Mouse (Mus musculus) lung, postnatal 0 days (tissue): ENCODE measurements around the gene Asb11. TPM values are rescaled to one million over a fixed set of nuclear protein-coding genes. Genes with fewer than 3 reads are reported as not detected.
A peak's percentile ranks its signal among the peaks of the same experiment; 100 is the strongest.

ENCODE experiments used
- ATAC-seq: fragments of 200-750 bp; cut with Nextera tagmentation; 2 replicates; pipeline ENCODE4 v1.8.0; 2017; ENCODE audit warnings: moderate library complexity
- DNase-seq: peaks from one replicate; pipeline ENCODE4 v3.0.0-alpha.2; 2016; ENCODE audit warnings: low spot score
- H3K27ac ChIP-seq: fragments of 300-500 bp; sonication (generic); 2 replicates; pipeline ENCODE4 v1.5.1; 2014; ENCODE audit warnings: antibody characterized with exemption, mild to moderate bottlenecking, low read length, mixed read lengths
- H3K27me3 ChIP-seq: fragments of 300-500 bp; sonication (generic); replicated peaks from 2 replicates; pipeline ENCODE4 v1.6.1; 2014; ENCODE audit warnings: low read length, mixed read lengths; ENCODE audit not compliant: insufficient read depth
- H3K36me3 ChIP-seq: fragments of 300-500 bp; sonication (generic); 2 replicates; pipeline ENCODE4 v1.6.1; 2014; ENCODE audit warnings: low read length, mixed read lengths; ENCODE audit not compliant: insufficient read depth
- H3K4me1 ChIP-seq: fragments of 300-500 bp; sonication (generic); 2 replicates; pipeline ENCODE4 v1.6.1; 2014; ENCODE audit warnings: antibody characterized with exemption, low read depth, low read length, mixed read lengths; ENCODE audit not compliant: insufficient read depth
- H3K4me2 ChIP-seq: fragments of 300-500 bp; sonication (generic); replicated peaks from 2 replicates; pipeline ENCODE4 v1.6.1; 2014; ENCODE audit warnings: low read depth, mild to moderate bottlenecking, low read length, moderate library complexity, mixed read lengths
- H3K4me3 ChIP-seq: fragments of 300-500 bp; sonication (generic); 2 replicates; pipeline ENCODE4 v1.5.1; 2014; ENCODE audit warnings: low read depth, low read length
- H3K9ac ChIP-seq: fragments of 300-500 bp; sonication (generic); replicated peaks from 2 replicates; pipeline ENCODE4 v1.6.1; 2014; ENCODE audit warnings: low read depth, mild to moderate bottlenecking
- H3K9me3 ChIP-seq: fragments of 300-500 bp; sonication (generic); 2 replicates; pipeline ENCODE4 v1.6.1; 2016; ENCODE audit warnings: low read length, mixed read lengths
- CTCF ChIP-seq: IDR thresholded peaks from 2 replicates; pipeline ENCODE4 v1.5.1; 2016; ENCODE audit warnings: antibody characterized with exemption, mild to moderate bottlenecking
- EP300 ChIP-seq: IDR thresholded peaks from 2 replicates; pipeline ENCODE4 v1.6.1; 2016; ENCODE audit warnings: antibody characterized with exemption, mild to moderate bottlenecking, control low read depth
- WGBS: fragments of 180-500 bp; shearing (Covaris S2); extraction: QIAGEN DNeasy Blood & Tissue Kit; methylation state at CpG from one replicate; pipeline ENCODE4 v1.1.7; 2014; 5-methylcytosine and 5-hydroxymethylcytosine counted together
- polyA plus RNA-seq: library from polyadenylated mRNA; unstranded; fragments of >200 nt; fragmentation: Nextera tagmentation; extraction: Ambion mirVana; gene quantifications from 2 replicates; pipeline ENCODE4 v1.2.1, GENCODE M21; 2015

Asb11 gene
- polyA plus RNA-seq, 1 experiment from 2014 or later: 1.3 TPM

- H3K27me3 ChIP-seq: no peaks in the 10 kb centered on the region
- no peak for ATAC-seq
- H3K9ac ChIP-seq: no peak overlapping the region
- no peak for TF ChIP-seq CTCF
- no peak for TF ChIP-seq EP300
- H3K4me3 ChIP-seq: no peak overlapping the region
- no peaks in the 10 kb centered on the region for H3K4me1 ChIP-seq
- no peak overlapping the region for H3K27ac ChIP-seq
- 70% methylated on average over 2 of the region's 2 CpGs for WGBS
- no peaks in the 10 kb centered on the region for H3K9me3 ChIP-seq
- no peak for DNase-seq
- H3K4me2 ChIP-seq: no peak overlapping the region
- no peaks in the 10 kb centered on the region for H3K36me3 ChIP-seq
Observed at GRCm38 (mm10) chrX:164447682-164448071, 10.9 kb downstream of the Asb11 start.

GRCm38 (mm10) chrX:164449201-164449600, 12.4 kb downstream of the Asb11 start:
- H3K9ac ChIP-seq: no peak overlapping the region
- ATAC-seq: no peak
- peak; percentile 73 for DNase-seq
- H3K4me3 ChIP-seq: no peak overlapping the region
- H3K27me3 ChIP-seq: no peaks in the 10 kb centered on the region
- TF ChIP-seq CTCF (peak; percentile 59), EP300 (no peak)
- H3K4me2 ChIP-seq: no peak overlapping the region
- 17% methylated on average over 3 of the region's 3 CpGs for WGBS
- no peaks in the 10 kb centered on the region for H3K9me3 ChIP-seq
- no peaks in the 10 kb centered on the region for H3K36me3 ChIP-seq
- no peak overlapping the region for H3K27ac ChIP-seq
- no peaks in the 10 kb centered on the region for H3K4me1 ChIP-seq

- H3K4me1 ChIP-seq: no peaks in the 10 kb centered on the region
- H3K9ac ChIP-seq: no peak overlapping the region
- H3K4me3 ChIP-seq: no peak overlapping the region
- 48% methylated on average over 6 of the region's 6 CpGs for WGBS
- no peak overlapping the region for H3K27ac ChIP-seq
- ATAC-seq: no peak
- no peaks in the 10 kb centered on the region for H3K27me3 ChIP-seq
- no peak overlapping the region for H3K4me2 ChIP-seq
- H3K36me3 ChIP-seq: no peaks in the 10 kb centered on the region
- TF ChIP-seq CTCF: peak; percentile 25; the same call in 1 of the 2 replicates
- TF ChIP-seq EP300: no peak
- no peak for DNase-seq
- no peaks in the 10 kb centered on the region for H3K9me3 ChIP-seq
Observed at GRCm38 (mm10) chrX:164459205-164459878, 22.5 kb downstream of the Asb11 start.

- no peak overlapping the region for H3K4me2 ChIP-seq
- no peak overlapping the region for H3K27ac ChIP-seq
- H3K4me3 ChIP-seq: no peak overlapping the region
- no peak for DNase-seq
- H3K9ac ChIP-seq: no peak overlapping the region
- no peak for TF ChIP-seq EP300
- no peak for TF ChIP-seq CTCF
- no peaks in the 10 kb centered on the region for H3K9me3 ChIP-seq
- H3K36me3 ChIP-seq: no peaks in the 10 kb centered on the region
- ATAC-seq: no peak
- H3K4me1 ChIP-seq: no peaks in the 10 kb centered on the region
- 59% methylated on average over 2 of the region's 2 CpGs for WGBS
- H3K27me3 ChIP-seq: no peaks in the 10 kb centered on the region
Observed at GRCm38 (mm10) chrX:164502258-164502657, 65.5 kb downstream of the Asb11 start.

- Histone ChIP-seq H3K36me3 (no peaks in the 10 kb centered on the region), H3K4me3 (no peak within 1 kb of the TSS), H3K4me2 (no peak within 1 kb of the TSS), H3K9ac (no peak within 1 kb of the TSS), H3K27ac (no peak within 1 kb of the TSS), H3K9me3 (no peaks in the 10 kb centered on the region), H3K27me3 (no peaks in the 10 kb centered on the region), H3K4me1 (no peaks in the 10 kb centered on the region)
- DNase-seq (no peak), ATAC-seq (no peak)
- TF ChIP-seq EP300: no peak
- TF ChIP-seq CTCF: no peak
- 66% methylated on average over 10 of the region's 10 CpGs for WGBS
Observed at GRCm38 (mm10) chrX:164505709-164506498, 69.1 kb downstream of the Asb11 start, which contains the start of gene Asb9. Asb9 (plus strand) TSS chrX:164506327.

GRCm38 (mm10) chrX:164507068-164507467, 70.3 kb downstream of the Asb11 start:
- H3K27ac ChIP-seq: no peak overlapping the region

More at GRCm38 (mm10) chrX:164507068-164507467, 70.3 kb downstream of the Asb11 start:
- Histone ChIP-seq H3K9me3 (no peaks in the 10 kb centered on the region), H3K9ac (no peak overlapping the region), H3K4me3 (no peak overlapping the region), H3K4me2 (no peak overlapping the region), H3K36me3 (no peaks in the 10 kb centered on the region), H3K4me1 (no peaks in the 10 kb centered on the region), H3K27me3 (no peaks in the 10 kb centered on the region)
- ATAC-seq: no peak
- no peak for TF ChIP-seq EP300
- no peak for TF ChIP-seq CTCF
- 79% methylated on average over 4 of the region's 4 CpGs for WGBS
- DNase-seq: no peak
